Mouse (Mus musculus) gastrocnemius, postnatal 25 days (tissue): ENCODE measurements around the gene Pls1. TPM values are rescaled to one million over a fixed set of nuclear protein-coding genes. Genes with fewer than 3 reads are reported as not detected.

Experiments used
- DNase-seq: peaks from one replicate; pipeline ENCODE4 v3.0.0; 2022
- long read RNA-seq, 2 experiments: library from polyadenylated mRNA; stranded (forward); transcript quantifications; one replicate each; pipeline ENCODE4 v2.0.0; 2021
- total RNA-seq, 2 experiments: library from RNA; stranded (reverse); gene quantifications; 1 replicate in 1 of 2; 2 replicates in 1 of 2; pipeline ENCODE4 v1.2.3; 2021

The Pls1 gene
- not detected for total RNA-seq
- long read RNA-seq, experiment 1, partial matches to known transcripts = 0 of 1 reads
- long read RNA-seq, experiment 1, other reads (novel, unspliced or antisense) = 1 of 1 reads
- long read RNA-seq, experiment 2, partial matches to known transcripts = 0 of 2 reads
- long read RNA-seq, experiment 2, other reads (novel, unspliced or antisense) = 1 of 2 reads

GRCm38 (mm10) chr9:95844825-95845460 is at the start of gene Pls1:
Gene Pls1 (minus strand): TSS chr9:95845311.
- DNase-seq = peak; percentile 57

- no peak for DNase-seq
Measured at GRCm38 (mm10) chr9:95882751-95883150, 37.6 kb upstream of the Pls1 start.

- no peak for DNase-seq
Measured at GRCm38 (mm10) chr9:95878246-95878645, 33.1 kb upstream of the Pls1 start.

- DNase-seq = no peak
Measured at GRCm38 (mm10) chr9:95858027-95858570, 13.0 kb upstream of the Pls1 start.

GRCm38 (mm10) chr9:95857414-95858026 is 12.4 kb upstream of the Pls1 start, which contains the start of gene Atr:
Gene Atr (plus strand): TSS chr9:95857597.
- peak; percentile 93 for DNase-seq

GRCm38 (mm10) chr9:95856004-95856403 is 10.9 kb upstream of the Pls1 start:
- DNase-seq = no peak

- DNase-seq = no peak
Measured at GRCm38 (mm10) chr9:95854891-95855290, 9.8 kb upstream of the Pls1 start.

- no peak for DNase-seq
Measured at GRCm38 (mm10) chr9:95852896-95853295, 7.8 kb upstream of the Pls1 start.

- DNase-seq = no peak
Measured at GRCm38 (mm10) chr9:95851671-95852070, 6.6 kb upstream of the Pls1 start.

- no peak for DNase-seq
Measured at GRCm38 (mm10) chr9:95845711-95846110, 600 bp upstream of the Pls1 start.

- DNase-seq = no peak
Measured at GRCm38 (mm10) chr9:95839424-95839823, 5.7 kb downstream of the Pls1 start.

- DNase-seq = no peak
Measured at GRCm38 (mm10) chr9:95835741-95836140, 9.4 kb downstream of the Pls1 start.

GRCm38 (mm10) chr9:95834799-95835198 is 10.3 kb downstream of the Pls1 start:
- DNase-seq = no peak

- DNase-seq = no peak
Measured at GRCm38 (mm10) chr9:95832758-95833157, 12.4 kb downstream of the Pls1 start.

- DNase-seq = no peak
Measured at GRCm38 (mm10) chr9:95827565-95827964, 17.5 kb downstream of the Pls1 start.

GRCm38 (mm10) chr9:95822531-95822930 is 22.6 kb downstream of the Pls1 start:
- no peak for DNase-seq

- DNase-seq = no peak
Measured at GRCm38 (mm10) chr9:95815706-95816105, 29.4 kb downstream of the Pls1 start.

GRCm38 (mm10) chr9:95815015-95815673 is 30.0 kb downstream of the Pls1 start:
- DNase-seq = no peak

- DNase-seq = no peak
Measured at GRCm38 (mm10) chr9:95813721-95814531, 31.2 kb downstream of the Pls1 start.

GRCm38 (mm10) chr9:95811817-95812216 is 33.3 kb downstream of the Pls1 start:
- DNase-seq = no peak

- no peak for DNase-seq
Measured at GRCm38 (mm10) chr9:95809596-95809995, 35.5 kb downstream of the Pls1 start.

- no peak for DNase-seq
Measured at GRCm38 (mm10) chr9:95805449-95805848, 39.7 kb downstream of the Pls1 start.
